Mouse (Mus musculus): ENCODE measurements at regions not wholly inside any gene's neighbourhood (a gene's known extent, or its start where the extent isn't known, plus 50 kb on each side); places are given as distances from the start of the nearest gene placed in this dataset.

- no peak for TF ChIP-seq CTCF (IDR thresholded peaks at IDR 0.05; ENCODE audit: low read depth)
- no peak for TF ChIP-seq EP300 (optimal IDR thresholded peaks at IDR 0.05)
Observed at GRCm38 (mm10) chr6:98808046-98808445, 465.5 kb upstream of the Gm765 start.
